ENCODE assay signal across 8 mouse cellular contexts in the genomic region with DNA sequence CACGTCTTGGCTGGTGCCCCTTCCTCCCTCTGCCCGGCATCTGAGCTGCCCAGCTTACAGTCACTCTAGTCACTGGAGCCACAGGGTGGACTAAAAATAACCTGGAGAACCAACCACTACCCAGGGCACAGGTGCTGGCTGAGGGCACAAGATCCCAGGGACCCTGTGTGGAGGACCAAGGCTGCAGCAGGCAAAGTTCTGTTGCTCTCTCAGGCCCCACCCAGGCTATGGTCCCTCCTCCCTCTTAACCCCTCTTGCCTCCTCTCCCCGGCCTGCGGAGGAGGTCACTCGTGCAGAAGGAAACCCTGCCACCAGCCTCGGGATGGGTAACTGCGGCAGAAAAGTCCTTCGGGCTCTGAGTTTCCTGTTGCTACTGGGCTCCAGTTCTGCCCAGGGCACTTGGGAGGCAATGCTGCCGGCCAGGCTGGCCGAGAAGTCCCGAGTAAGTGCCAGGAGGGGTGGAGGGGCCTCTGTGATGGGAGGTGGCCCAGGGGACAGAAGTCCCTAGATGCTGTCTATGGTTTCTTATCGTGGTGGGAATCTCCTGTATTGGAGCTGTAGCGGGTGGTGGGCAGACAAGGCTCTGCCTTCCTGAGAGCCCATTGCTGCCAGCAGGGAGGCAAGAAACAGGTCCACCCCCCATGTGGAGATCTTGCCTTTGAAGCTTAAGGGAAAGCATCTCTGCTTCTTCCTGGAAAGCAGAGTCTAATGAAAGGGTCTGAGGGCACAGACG. TPM values are rescaled to one million over a fixed set of nuclear protein-coding genes. Genes with fewer than 3 reads are reported as not detected.
DNase-seq lines count a peak whose midpoint lies in the region; ATAC-seq lines count a peak whose summit lies in the region.

Gene Wfdc1, plus strand, starts transcription at position 147 of the 733 bp plus-strand sequence.

- peak within 1 kb of the TSS; percentile 54; the same call in 1 of the 2 replicates for H3K9ac ChIP-seq in heart, embryonic 14.5 days (ENCODE audit: low read length)

- 0 out of 4 replicates have a peak within 1 kb of the TSS, but pooled peaks of 1 of the 2 experiments have one; percentile 2 for H3K4me3 ChIP-seq in heart, embryonic 14.5 days (ENCODE audit: control insufficient read depth in 1 of 2, insufficient read depth in 1 of 2, low read depth in 1 of 2, low read length in 2 of 2)

- DNase-seq in embryo, embryonic 10 days (ENCODE audit: low spot score) = peak; percentile 29
- no peak for DNase-seq in embryo, embryonic 11 days
- peak; percentile 68 for DNase-seq in adrenal gland, postnatal 14 days
- peak; percentile 80 for DNase-seq in lung, postnatal 10 days
- DNase-seq in spleen, postnatal 36 days (ENCODE audit: low spot score in 2 of 2) = no peak
- no peak for DNase-seq in right cerebral cortex, adult 2 months (ENCODE audit: low spot score in 2 of 2)
- no peak for DNase-seq in spleen, adult 18-20 months

- no peaks in the 10 kb centered on the region for H3K27me3 ChIP-seq in heart, embryonic 14.5 days (ENCODE audit: control insufficient read depth, insufficient read depth, low read length)

- no peak for ATAC-seq in heart, embryonic 14.5 days (ENCODE audit: insufficient number of reproducible peaks, insufficient read depth, low FRiP score, low read depth)

- H3K9me3 ChIP-seq in heart, embryonic 14.5 days (ENCODE audit: control insufficient read depth, low read length) = no peaks in the 10 kb centered on the region

- H3K27ac ChIP-seq in heart, embryonic 14.5 days (replicated peaks in 1 of 2; ENCODE audit: control insufficient read depth in 1 of 2, insufficient read depth in 1 of 2, low read depth in 2 of 2, low read length in 2 of 2) = no peak within 1 kb of the TSS

- no peaks in the 10 kb centered on the region for H3K36me3 ChIP-seq in heart, embryonic 14.5 days (ENCODE audit: control insufficient read depth, insufficient read depth, low read length)

- H3K4me2 ChIP-seq in heart, embryonic 14.5 days (ENCODE audit: low read length) = peak within 1 kb of the TSS; percentile 45

- WGBS in heart, embryonic 14.5 days = 14% methylated on average over 14 of the region's 14 CpGs

- H3K4me1 ChIP-seq in heart, embryonic 14.5 days (ENCODE audit: control insufficient read depth in 2 of 2, insufficient read depth in 2 of 2, low read length in 2 of 2) = peaks cover 25 to 36% of the 10 kb centered on the region in 2 experiments

RNA-seq across cellular contexts. Expression of gene Wfdc1, which starts in this region (rescaled TPM):
- 10.4 and 10.7 TPM in 2 replicates for total RNA-seq in adrenal gland, postnatal 14 days (2021)
- 4.7 and 6.8 TPM in 2 replicates for polyA plus RNA-seq in heart, embryonic 14.5 days (2014; fragmentation: Nextera tagmentation; extraction: Ambion mirVana)

Comparison
In these comparisons a context has a peak if more than half of its experiments do, and no peak if none do; other contexts are left out.
1. DNase-seq: peak in embryo, embryonic 10 days (single experiment), adrenal gland, postnatal 14 days (single experiment) and lung, postnatal 10 days (single experiment); none in embryo, embryonic 11 days (single experiment), spleen, postnatal 36 days (0 of 2), right cerebral cortex, adult 2 months (0 of 2) and spleen, adult 18-20 months (0 of 2).